Mouse (Mus musculus) ES-Bruce4 (cell line): ENCODE measurements around the gene Gpx3.

ENCODE experiments used
- EP300 ChIP-seq: IDR thresholded peaks from 2 replicates; pipeline ENCODE4 v1.6.1; 2011; ENCODE audit warnings: low read depth, low read length; ENCODE audit not compliant: insufficient read depth
- POLR2A ChIP-seq: IDR thresholded peaks from one replicate; pipeline ENCODE4 v1.8.1; 2011; ENCODE audit warnings: low read length; ENCODE audit not compliant: insufficient read depth

GRCm38 (mm10) chr11:54936771-54937140, 34.5 kb downstream of the Gpx3 start:
- no peak for TF ChIP-seq POLR2A
- no peak for TF ChIP-seq EP300
